Mouse (Mus musculus): Measurements from ENCODE around the gene Zbtb25. TPM values are rescaled to one million over a fixed set of nuclear protein-coding genes. Genes with fewer than 3 reads are reported as not detected.

Zbtb25 gene
- polyA plus RNA-seq, 1 experiment from 2014 or later, result 15.9 TPM

DNA sequence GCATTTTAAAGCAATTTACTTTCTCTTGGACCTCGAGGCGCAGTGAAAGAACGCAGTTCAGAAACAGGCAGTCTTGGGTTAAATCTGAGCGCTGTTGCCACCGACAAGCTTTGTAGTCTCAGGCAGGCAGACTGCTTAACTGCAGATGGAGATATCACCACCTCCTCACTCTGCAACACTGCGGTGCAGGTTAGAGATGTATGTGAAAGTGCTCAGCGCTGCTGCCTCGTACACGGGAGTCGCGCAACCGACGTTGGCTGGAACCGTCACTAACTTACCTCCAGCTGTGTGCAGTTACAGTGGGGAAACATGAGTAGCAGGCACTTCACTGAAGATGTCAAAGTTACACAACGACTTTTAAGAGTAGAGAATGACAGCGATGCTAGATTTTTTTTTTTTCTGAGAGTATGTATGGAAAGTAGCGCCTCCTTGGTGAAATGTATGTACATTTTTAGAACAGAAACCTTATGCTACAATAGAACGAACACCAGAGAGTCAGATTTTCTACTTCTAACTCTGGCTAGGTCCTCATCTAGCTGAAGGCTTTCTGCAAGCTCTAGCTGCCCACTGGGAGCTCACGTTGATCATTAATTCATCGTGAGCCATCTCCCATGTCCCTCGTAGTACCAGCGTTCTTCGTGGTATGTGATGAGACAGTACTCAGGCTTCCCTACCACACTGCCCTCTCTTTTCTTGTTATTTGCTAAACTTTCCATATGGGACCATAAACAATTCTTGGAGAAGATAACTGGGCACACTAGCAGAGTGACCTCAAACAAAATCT is 42.8 kb downstream of the Zbtb25 start:
- no peaks in the 10 kb centered on the region for H3K9me3 ChIP-seq
- no peak overlapping the region for H3K4me3 ChIP-seq (replicated peaks)
- no peaks in the 10 kb centered on the region for H3K27me3 ChIP-seq
- no peak overlapping the region for H3K9ac ChIP-seq (replicated peaks)
- ATAC-seq, result no peak
- H3K27ac ChIP-seq, result no peak overlapping the region
- H3K36me3 ChIP-seq, result peaks cover 20% of the 10 kb centered on the region
- H3K4me2 ChIP-seq (replicated peaks), result no peak overlapping the region
- WGBS, result 92% methylated on average over 23 of the region's 23 CpGs
- peaks cover 12% of the 10 kb centered on the region for H3K4me1 ChIP-seq (replicated peaks)

DNA sequence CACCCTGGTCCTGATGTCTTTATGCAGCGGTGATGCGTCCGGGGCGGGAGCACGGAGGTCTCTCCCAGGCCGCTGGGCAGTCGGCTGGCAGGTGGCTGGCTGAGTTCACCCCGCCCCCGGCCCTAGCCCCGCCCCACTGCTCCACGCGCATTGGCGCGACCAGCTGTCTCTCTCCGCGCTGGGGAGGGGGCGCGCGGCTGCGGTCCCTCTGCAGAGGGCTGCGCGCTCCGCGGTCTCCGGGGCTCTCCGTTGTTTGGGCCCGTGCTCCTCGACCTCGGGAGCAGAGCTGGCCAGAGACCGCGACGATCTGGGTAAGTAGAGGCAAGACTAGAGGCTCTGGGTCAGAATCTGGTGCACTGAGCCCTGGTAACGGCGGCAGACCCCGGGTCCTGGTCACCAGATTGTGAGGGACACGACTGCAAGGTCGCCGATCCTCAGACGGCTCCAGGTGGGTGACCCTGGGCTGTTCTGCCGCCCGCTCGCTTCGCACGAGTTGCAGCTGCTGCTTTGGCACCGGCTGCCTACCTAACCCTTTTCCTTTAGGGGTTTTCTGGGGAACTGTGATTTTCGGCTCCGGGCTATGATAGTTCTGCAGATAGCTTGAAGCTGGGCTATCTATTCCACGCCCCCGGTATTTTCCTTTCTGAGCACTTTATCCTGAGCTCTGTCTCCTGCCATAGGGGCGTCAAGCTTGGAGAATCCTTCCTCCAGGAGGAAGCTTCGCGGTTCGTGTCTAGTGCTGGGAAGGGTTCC is 44.5 kb downstream of the Zbtb25 start, which contains the start of gene Akap5:
Gene Akap5, plus strand, starts transcription at position 213 of the 753 bp plus-strand sequence.
- WGBS, result 2% methylated on average over 53 of the region's 53 CpGs
- H3K4me1 ChIP-seq (replicated peaks), result peaks cover 12% of the 10 kb centered on the region
- ATAC-seq, result peak; percentile 99
- peak within 1 kb of the TSS; percentile 78 for H3K9ac ChIP-seq (replicated peaks)
- H3K36me3 ChIP-seq, result peaks cover 23% of the 10 kb centered on the region
- peak within 1 kb of the TSS; percentile 89 for H3K4me2 ChIP-seq (replicated peaks)
- H3K27ac ChIP-seq, result peak within 1 kb of the TSS; percentile 58
- H3K4me3 ChIP-seq (replicated peaks), result peak within 1 kb of the TSS; percentile 64
- no peaks in the 10 kb centered on the region for H3K27me3 ChIP-seq
- H3K9me3 ChIP-seq, result no peaks in the 10 kb centered on the region

DNA sequence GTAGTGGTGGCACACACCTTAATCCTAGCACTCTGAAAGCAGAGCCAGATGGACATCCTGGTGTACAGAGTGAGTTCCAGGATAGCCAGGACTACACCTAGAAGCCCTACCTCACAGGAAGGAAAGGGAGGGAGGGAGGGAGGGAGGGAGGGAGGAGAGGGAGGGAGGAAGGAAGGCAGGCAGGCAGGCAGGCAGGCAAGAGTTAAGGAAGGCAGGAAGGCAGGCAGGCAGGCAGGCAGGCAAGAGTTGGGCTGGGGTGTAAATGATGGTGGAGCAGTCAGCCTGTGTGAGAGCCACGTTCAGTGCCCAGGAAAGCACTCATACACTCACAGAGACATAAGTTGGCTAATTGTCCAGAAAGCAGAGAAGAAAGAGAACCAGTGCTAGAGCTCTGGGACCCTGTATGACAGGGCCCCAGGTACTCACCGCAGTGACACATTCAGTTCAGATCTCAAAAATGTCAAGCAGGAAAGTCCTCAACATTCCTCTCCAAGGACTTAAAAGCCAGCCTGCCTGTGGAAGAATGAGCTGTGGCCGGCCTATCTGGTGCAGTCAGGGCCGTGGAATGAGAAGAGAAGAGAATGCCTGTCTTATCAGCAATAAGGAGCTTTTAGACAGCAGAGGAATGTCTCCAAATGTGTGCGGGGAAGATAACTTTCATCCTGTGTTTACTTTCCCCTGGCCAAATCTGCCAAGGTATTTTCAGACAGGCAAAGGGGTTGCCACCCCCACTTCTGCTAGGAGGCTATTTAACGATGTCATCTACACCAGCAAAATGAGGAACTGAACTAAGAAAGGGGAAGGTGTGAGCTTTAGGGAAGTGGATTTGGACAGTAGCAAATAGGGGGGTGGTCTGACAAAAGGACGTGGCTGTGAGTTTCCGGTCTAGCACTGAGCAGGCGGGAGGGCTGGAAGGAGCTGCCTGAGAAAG is 50.9 kb downstream of the Zbtb25 start:
- H3K27ac ChIP-seq, result no peak overlapping the region
- H3K9me3 ChIP-seq, result no peaks in the 10 kb centered on the region
- no peaks in the 10 kb centered on the region for H3K4me1 ChIP-seq (replicated peaks)
- WGBS, result 76% methylated on average over 9 of the region's 9 CpGs
- no peak overlapping the region for H3K9ac ChIP-seq (replicated peaks)
- H3K36me3 ChIP-seq, result peaks cover 22% of the 10 kb centered on the region
- peak; percentile 20; the same call in 1 of the 2 replicates for ATAC-seq
- no peak overlapping the region for H3K4me3 ChIP-seq (replicated peaks)
- H3K4me2 ChIP-seq (replicated peaks), result no peak overlapping the region
- H3K27me3 ChIP-seq, result no peaks in the 10 kb centered on the region

DNA sequence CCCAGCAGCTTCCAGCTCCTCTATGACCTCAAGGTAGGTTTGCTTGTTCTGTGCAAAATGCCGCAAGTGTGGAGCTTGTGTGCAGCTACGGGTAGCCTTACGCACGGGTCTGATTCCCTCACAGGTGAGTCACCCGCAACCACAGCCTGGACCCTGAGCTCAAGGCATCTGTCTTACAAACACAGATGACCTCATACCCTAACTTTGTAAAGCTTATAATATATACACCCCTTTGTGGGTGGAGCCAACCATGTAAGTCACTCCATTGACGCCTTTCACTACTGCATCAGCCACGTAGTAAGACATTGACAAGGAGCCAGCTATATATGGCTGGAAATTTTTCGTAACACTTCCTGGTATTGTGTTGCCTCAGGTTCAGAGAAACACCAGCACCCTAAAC is 57.5 kb downstream of the Zbtb25 start:
- Histone ChIP-seq H3K27ac (no peak overlapping the region), H3K9me3 (no peaks in the 10 kb centered on the region), H3K4me3 (replicated peaks) (no peak overlapping the region), H3K36me3 (peaks cover 35% of the 10 kb centered on the region), H3K4me2 (replicated peaks) (no peak overlapping the region), H3K27me3 (no peaks in the 10 kb centered on the region), H3K4me1 (replicated peaks) (peaks cover 16% of the 10 kb centered on the region), H3K9ac (replicated peaks) (no peak overlapping the region)
- 97% methylated on average over 8 of the region's 8 CpGs for WGBS
- ATAC-seq, result no peak

DNA sequence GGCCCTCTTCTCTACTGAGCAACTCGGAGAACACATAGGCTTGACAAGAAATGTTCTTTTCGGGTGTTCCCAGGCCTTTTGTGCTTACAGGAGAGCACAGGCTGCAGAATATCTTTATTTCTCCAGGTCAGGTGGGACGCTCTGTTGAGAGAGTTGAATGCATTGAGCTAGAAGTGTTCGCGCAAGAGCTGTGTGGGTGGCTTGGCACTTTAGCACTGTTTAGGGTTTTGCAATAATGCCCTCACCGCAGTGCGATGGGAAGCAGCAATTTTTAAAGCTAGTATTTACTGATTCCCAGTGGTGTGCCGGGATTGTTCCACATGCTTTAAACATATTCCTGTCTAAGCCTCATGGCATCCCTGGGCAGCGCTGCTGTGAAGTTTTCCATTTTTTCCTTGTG is 58.2 kb downstream of the Zbtb25 start:
- peaks cover 43% of the 10 kb centered on the region for H3K36me3 ChIP-seq
- no peak overlapping the region for H3K27ac ChIP-seq

DNA sequence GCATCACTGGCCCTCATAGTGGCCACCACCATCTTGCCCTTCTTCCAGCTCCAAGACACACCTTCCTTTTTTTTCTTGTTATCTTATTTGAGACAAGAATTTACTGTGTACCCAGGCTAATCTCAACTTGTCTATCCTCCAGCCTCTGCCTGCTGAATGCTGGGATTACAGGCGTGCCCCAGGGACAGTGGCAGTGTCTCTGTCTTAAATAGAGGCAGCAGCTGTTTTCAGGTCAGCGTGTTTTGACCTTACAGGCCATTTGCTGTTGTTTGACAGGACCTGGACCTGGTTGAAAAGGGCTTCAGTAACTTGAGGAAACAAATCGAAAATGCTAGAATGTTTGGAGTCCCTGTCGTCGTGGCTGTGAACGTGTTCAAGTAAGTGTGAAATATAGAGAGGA is 58.8 kb downstream of the Zbtb25 start:
- no peaks in the 10 kb centered on the region for H3K27me3 ChIP-seq
- H3K36me3 ChIP-seq, result peaks cover 45% of the 10 kb centered on the region
- no peak overlapping the region for H3K4me3 ChIP-seq (replicated peaks)
- no peak overlapping the region for H3K27ac ChIP-seq
- no peak overlapping the region for H3K4me2 ChIP-seq (replicated peaks)
- ATAC-seq, result no peak
- no peaks in the 10 kb centered on the region for H3K9me3 ChIP-seq
- WGBS, result 79% methylated on average over 6 of the region's 6 CpGs
- H3K9ac ChIP-seq (replicated peaks), result no peak overlapping the region
- peaks cover 19% of the 10 kb centered on the region for H3K4me1 ChIP-seq (replicated peaks)

More for the DNA sequence above, 58.2 kb downstream of the Zbtb25 start:
- no peak overlapping the region for H3K9ac ChIP-seq (replicated peaks)
- no peak overlapping the region for H3K4me2 ChIP-seq (replicated peaks)
- no peak for ATAC-seq
- peaks cover 19% of the 10 kb centered on the region for H3K4me1 ChIP-seq (replicated peaks)
- no peak overlapping the region for H3K4me3 ChIP-seq (replicated peaks)
- 95% methylated on average over 9 of the region's 9 CpGs for WGBS
- H3K9me3 ChIP-seq, result no peaks in the 10 kb centered on the region
- no peaks in the 10 kb centered on the region for H3K27me3 ChIP-seq

DNA sequence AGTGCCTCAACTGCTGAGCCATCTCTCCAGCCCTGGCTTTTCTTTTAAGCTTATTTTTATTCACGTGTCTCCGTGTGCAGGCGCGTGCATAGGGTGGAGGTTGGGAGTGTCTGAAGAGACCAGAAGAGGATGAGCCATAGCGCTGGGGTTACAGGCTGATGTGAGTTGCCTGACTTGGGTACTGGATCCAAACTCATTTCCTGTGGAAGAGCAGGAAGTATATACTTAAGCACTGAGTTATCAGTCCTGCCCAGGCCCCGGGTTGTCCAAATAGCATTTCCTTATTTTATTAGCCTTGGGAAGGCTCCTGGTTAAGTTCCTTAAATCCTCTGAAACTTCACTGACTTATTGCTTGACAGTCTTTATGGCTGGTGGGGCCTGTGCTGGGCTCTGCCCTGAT is 59.4 kb downstream of the Zbtb25 start:
- Histone ChIP-seq H3K36me3 (peaks cover 44% of the 10 kb centered on the region), H3K4me3 (replicated peaks) (no peak overlapping the region), H3K9me3 (no peaks in the 10 kb centered on the region), H3K27me3 (no peaks in the 10 kb centered on the region), H3K9ac (replicated peaks) (no peak overlapping the region), H3K4me2 (replicated peaks) (no peak overlapping the region), H3K27ac (no peak overlapping the region), H3K4me1 (replicated peaks) (peaks cover 19% of the 10 kb centered on the region)
- WGBS, result 95% methylated on average over 6 of the region's 6 CpGs
- no peak for ATAC-seq

DNA sequence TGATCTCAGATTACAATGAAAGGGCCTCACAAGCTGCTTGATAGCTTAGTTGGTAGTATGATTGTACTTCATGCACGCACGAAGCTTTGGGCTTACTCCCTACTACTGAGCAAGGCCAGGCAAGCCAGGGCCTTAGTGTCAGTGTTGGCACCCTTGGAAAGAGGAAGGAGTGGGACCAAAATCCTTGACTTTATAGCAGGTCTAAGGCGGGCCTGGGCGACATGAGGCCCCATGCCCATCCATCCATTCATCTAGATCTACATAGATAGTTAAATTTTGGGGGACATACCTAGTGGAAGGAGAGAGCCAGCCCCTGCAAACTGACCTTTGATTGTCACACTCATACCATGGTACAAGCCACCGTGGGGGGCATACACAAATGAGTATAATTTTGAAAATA is 61.0 kb downstream of the Zbtb25 start:
- Histone ChIP-seq H3K27ac (0 out of 2 replicates have a peak overlapping the region, but pooled peaks have one; percentile 21), H3K4me1 (replicated peaks) (peaks cover 19% of the 10 kb centered on the region), H3K36me3 (peaks cover 43% of the 10 kb centered on the region), H3K9me3 (no peaks in the 10 kb centered on the region), H3K27me3 (no peaks in the 10 kb centered on the region), H3K9ac (replicated peaks) (no peak overlapping the region), H3K4me3 (replicated peaks) (no peak overlapping the region), H3K4me2 (replicated peaks) (no peak overlapping the region)
- no peak for ATAC-seq
- WGBS, result 89% methylated on average over 5 of the region's 5 CpGs

DNA sequence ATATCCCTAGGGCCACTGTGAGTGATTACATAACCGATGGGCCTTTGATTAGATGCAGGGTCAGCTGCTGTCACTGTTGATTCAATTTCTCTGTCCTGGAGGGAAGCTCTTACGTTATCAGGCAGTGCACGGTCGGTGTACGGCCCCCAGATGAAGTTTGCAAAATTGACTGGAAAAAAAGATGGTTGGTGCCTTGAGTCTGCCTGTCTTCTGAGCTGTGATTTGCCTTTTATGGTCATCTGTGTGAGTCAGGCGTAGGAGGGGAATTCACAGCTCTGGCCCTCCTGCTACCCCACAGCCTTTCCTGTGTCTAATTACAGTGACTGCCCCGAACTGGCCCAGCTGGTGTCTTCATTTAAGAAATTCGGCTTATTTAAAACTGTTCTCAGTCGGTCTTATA is 61.4 kb downstream of the Zbtb25 start:
- Histone ChIP-seq H3K9ac (replicated peaks) (no peak overlapping the region), H3K4me2 (replicated peaks) (no peak overlapping the region), H3K36me3 (peaks cover 44% of the 10 kb centered on the region), H3K4me3 (replicated peaks) (no peak overlapping the region), H3K27me3 (no peaks in the 10 kb centered on the region), H3K4me1 (replicated peaks) (peaks cover 19% of the 10 kb centered on the region), H3K9me3 (no peaks in the 10 kb centered on the region), H3K27ac (peak overlapping the region; percentile 10; the same call in 1 of the 2 replicates)
- 0 out of 2 replicates have a peak, but pooled peaks have one; percentile 37 for ATAC-seq
- WGBS, result 54% methylated on average over 9 of the region's 9 CpGs

DNA sequence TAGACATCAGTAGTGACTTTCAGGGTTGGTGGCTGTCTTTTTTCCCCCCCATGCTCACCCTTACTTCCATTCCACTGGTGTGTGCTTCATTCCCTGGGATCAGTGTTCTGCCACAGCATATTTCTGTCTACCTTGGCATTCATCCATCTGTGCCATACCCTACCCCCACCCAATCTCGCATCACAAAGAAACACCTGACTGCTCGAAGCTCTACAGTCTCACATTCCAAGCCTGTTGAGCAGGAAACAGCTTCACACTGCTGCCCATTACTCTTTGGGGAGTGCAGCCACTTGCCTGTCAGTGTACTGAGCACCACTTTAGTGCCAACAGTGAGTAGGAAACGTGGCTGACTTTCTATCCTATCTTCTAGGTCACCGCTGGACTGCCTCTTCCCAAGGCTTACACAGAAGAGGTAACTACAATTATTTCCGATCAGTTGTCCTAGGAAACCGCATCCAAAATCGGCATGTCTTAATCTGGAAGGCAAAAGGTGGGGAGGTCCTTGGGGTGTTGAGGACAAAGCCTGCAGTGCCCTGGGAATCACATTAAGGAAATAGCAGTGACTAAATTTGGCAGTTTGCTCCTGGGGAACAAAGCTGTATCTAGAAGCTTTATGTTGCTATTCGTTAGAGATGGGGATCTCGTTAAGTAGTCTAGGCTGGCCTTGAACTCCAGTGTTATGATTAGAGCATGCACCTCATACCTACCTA is 62.4 kb downstream of the Zbtb25 start:
- H3K27ac ChIP-seq, result peak overlapping the region; percentile 25; the same call in 1 of the 2 replicates
- H3K36me3 ChIP-seq, result peaks cover 37% of the 10 kb centered on the region
- H3K9me3 ChIP-seq, result no peaks in the 10 kb centered on the region
- H3K27me3 ChIP-seq, result no peaks in the 10 kb centered on the region
- no peak overlapping the region for H3K4me3 ChIP-seq (replicated peaks)
- WGBS, result 77% methylated on average over 9 of the region's 9 CpGs
- peaks cover 19% of the 10 kb centered on the region for H3K4me1 ChIP-seq (replicated peaks)
- no peak overlapping the region for H3K9ac ChIP-seq (replicated peaks)
- H3K4me2 ChIP-seq (replicated peaks), result no peak overlapping the region
- ATAC-seq, result no peak

DNA sequence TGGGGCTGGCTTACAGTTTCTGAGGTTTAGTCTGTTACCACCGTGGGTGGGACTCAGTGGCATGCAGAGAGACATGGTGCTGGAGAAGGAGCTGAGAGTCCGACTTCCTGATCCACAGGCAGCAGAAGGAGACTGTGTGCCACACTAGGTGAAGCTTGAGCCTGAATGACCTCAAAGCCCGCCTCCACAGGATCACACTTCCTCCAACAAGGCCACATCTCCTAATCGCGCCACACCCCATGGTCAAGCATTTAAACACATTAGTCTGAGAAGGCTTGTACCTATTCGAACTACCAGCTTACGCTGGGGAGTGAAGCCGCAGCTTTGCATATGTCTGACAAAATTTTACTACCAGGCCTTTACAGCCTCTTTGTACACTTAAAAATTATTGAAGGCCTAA is 64.3 kb downstream of the Zbtb25 start:
- peaks cover 31% of the 10 kb centered on the region for H3K36me3 ChIP-seq
- 91% methylated on average over 8 of the region's 8 CpGs for WGBS
- H3K9ac ChIP-seq (replicated peaks), result no peak overlapping the region
- peaks cover 19% of the 10 kb centered on the region for H3K4me1 ChIP-seq (replicated peaks)
- no peak overlapping the region for H3K4me2 ChIP-seq (replicated peaks)
- no peak for ATAC-seq
- no peaks in the 10 kb centered on the region for H3K27me3 ChIP-seq
- no peaks in the 10 kb centered on the region for H3K9me3 ChIP-seq
- H3K4me3 ChIP-seq (replicated peaks), result no peak overlapping the region
- H3K27ac ChIP-seq, result no peak overlapping the region

Measured in midbrain, embryonic 13.5 days (tissue).